Mouse (Mus musculus): ENCODE results near the gene Gprc5b. TPM values are rescaled to one million over a fixed set of nuclear protein-coding genes. Genes with fewer than 3 reads are reported as not detected.

Gprc5b gene
- polyA plus RNA-seq, 1 experiment, result not detected

- no peak for TF ChIP-seq GATA1 (IDR thresholded peaks at IDR 0.05; ENCODE audit: low read length)
These were observed 51.8 kb downstream of the Gprc5b start for GRCm38 (mm10) chr7:118943170-118943569.

GRCm38 (mm10) chr7:118942297-118942696 lies 52.7 kb downstream of the Gprc5b start:
- no peak for TF ChIP-seq GATA1 (IDR thresholded peaks at IDR 0.05; ENCODE audit: low read length)

- no peak for TF ChIP-seq GATA1 (IDR thresholded peaks at IDR 0.05; ENCODE audit: low read length)
These were observed 57.3 kb downstream of the Gprc5b start for GRCm38 (mm10) chr7:118937469-118938387.

DNA sequence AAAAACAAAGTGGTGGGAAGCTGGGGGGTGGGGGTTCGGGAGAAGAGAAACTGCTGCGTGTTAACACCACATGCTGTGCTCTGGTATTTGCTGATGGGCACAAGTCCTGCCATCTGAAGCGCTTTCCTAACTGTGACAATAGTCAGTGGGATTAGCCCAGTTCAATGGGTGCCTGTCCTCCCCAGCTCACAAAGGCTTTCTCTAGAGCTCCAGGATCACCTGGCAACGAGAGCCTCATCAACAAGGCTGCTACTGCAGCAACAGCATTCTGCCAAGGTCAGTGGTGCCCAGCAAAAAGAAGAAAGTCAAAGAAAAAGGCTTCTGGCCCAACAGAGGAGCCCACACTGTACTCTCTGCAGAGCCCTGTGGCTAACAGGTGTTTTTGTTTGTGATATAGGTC lies 58.2 kb downstream of the Gprc5b start:
- TF ChIP-seq GATA1 (IDR thresholded peaks at IDR 0.05; ENCODE audit: low read length), result no peak

DNA sequence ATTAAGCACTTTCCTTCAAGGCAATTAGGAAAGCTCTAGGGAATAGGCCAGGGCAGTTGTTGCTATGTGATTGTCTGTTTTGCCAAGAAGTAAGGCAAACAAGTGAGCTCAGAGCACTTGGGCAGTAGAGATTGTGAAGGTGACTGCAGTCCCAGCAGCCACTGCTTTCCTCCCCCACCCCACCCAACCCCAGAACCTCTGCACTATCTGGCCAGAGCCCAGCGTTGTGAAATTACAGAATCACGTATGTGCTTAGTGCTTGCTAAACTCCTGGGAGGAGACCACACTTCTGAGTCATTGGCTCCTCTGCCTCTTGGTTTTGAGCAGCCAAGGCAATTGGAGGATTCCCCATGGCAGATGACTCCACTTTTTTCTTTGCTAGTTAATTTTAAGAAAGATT lies 59.7 kb downstream of the Gprc5b start:
- no peak for TF ChIP-seq GATA1 (IDR thresholded peaks at IDR 0.05; ENCODE audit: low read length)

DNA sequence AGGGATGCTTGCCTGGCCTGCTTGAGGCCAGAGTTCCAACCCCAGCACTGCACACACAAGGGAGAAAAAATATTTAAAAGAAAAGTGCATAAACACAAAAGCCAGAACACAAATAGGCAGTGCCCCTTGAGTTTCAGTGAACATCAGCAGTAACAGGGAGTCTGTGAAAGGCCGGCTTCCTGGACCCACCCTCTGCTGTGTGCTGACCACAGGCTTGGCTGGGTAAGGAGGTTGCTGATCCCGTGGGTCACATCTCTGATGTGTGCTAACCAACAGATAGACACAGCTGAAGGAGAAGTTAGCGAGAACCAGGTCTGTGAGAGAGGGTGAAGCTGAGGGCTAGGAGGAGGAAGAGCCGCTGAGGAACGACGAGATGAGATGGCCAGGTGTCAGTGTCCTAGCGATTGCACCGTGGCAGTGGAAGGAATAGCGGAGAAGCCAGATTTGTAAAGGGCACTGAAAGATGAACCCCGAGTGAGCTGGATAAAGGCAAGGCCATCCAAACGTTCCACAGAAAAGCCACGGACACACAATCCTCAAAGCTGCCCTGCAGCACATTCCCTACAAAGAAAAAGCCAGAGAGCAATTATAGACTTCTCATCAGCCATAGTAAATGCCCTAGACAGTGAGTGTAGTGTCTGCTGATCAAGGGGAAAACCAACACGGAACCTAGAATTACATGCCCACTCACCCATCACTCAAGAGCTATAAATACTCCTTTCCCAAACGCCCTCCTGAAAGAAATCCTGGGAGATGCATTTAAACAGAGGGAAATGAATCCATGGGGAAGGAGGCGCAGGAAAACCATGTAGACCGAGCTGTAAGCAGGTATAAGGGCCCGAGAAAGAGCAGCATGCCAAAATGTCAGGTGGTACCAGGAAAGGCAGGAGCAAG lies 63.3 kb downstream of the Gprc5b start:
- no peak for TF ChIP-seq GATA1 (IDR thresholded peaks at IDR 0.05; ENCODE audit: low read length)

DNA sequence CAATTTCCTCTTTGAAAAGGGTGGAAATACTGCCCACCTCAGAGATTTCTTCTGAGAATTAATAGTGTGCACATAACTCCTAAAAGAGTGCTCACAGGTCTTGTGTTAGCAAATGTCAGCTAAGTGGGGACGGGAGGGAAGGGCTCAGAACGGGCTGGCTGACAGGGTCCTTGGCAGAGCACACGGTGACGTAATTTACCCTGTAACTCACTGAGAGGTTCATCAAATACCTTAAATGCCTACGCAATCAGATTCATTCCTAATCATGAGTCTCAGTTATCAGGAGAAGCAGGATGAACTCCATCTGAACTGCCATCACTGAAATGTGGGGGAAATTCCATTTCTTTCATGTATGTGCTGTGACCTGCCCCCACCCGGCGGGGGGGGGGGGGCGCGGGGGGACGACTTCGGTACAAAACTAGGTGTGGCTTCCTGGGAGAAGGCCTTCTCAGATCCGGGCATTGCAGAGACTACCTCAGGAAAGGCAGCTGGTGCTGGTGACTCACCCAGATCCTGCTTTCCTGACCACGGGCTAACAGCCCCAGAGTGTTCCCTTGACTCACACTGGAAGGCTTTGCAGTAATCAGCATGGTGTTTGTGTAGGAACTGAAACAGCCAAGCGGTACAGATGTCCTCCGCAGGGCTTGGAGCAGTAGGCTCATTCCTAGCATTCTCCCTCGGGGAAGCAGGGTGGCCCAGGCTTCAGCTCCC lies 65.3 kb downstream of the Gprc5b start:
- TF ChIP-seq GATA1 (IDR thresholded peaks at IDR 0.05; ENCODE audit: low read length), result no peak

DNA sequence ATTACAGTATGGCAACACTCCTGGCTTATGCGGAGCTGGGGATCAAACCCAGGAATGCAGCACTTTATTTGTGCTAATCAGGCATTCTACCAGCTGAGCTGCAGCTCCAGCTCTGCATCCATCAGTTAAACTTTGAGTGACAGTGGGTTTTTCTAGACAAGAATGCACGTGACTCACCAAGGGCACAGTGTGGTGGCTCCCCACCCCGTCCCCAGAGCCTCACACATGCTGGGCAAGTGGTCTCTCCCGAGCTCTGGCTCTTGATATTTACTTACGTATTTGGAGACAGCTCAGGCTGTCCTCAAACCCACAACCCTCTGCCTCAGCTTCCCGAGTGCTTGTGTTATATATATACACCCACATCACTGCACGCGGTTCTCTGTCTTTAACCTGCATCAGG lies 66.1 kb downstream of the Gprc5b start:
- TF ChIP-seq GATA1 (IDR thresholded peaks at IDR 0.05; ENCODE audit: low read length), result no peak

GRCm38 (mm10) chr7:118928316-118928715 lies 66.7 kb downstream of the Gprc5b start:
- no peak for TF ChIP-seq GATA1 (IDR thresholded peaks at IDR 0.05; ENCODE audit: low read length)

DNA sequence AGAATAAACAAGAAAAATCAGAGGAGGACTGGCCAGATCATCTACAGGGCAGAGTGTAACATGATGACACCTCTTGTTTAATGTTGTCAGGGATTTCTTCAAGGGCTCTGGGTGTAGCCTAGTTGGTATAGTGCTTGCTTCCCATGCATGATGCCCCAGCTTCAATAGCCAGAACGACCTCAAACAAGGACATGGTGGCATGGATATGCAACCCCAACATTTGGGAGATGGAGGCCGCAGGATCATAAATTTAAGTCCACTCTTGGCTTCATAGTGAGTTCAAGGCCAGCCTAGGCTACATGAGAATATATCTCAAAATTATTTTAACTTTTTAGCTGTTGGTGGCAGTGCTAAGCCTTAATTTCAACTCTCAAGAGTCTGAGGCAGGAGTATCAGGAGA lies 67.7 kb downstream of the Gprc5b start:
- no peak for TF ChIP-seq GATA1 (IDR thresholded peaks at IDR 0.05; ENCODE audit: low read length)

DNA sequence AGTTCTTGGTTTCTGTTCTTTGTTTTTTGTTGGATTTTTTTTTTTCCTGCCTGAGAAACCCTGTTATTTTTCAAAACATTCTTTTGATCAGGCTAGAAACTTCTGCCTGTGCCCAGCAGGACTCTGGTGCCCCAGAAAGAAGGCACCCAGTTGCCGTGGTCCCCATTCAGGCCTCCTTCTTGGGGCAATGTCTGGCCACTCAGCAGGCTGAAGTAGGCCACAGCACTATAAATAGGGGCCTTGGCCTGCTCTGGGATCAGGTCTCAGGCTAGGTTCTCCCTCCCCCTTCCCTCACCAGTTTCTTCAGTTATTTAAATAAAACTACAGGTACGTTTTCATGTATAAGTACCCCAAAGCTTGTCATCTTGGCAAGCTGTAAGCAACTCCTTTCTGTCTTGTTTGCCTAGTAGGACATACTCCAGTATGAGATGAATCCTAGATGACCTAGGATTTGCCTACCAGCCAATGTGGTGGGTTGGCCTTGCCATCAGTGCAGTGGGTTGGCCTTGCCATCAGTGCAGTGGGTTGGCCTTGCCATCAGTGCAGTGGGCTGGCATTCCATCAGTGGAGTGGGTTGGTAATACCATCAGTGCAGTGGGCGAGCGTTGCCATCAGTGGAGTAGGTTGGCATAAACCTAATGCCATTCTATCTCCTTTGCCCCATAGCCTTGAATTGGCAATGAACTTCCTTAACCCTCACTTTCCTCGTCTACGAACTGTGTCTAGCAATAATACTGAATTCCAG lies 68.3 kb downstream of the Gprc5b start:
- no peak for TF ChIP-seq GATA1 (IDR thresholded peaks at IDR 0.05; ENCODE audit: low read length)

GRCm38 (mm10) chr7:118925547-118925946 lies 69.5 kb downstream of the Gprc5b start:
- no peak for TF ChIP-seq GATA1 (IDR thresholded peaks at IDR 0.05; ENCODE audit: low read length)

DNA sequence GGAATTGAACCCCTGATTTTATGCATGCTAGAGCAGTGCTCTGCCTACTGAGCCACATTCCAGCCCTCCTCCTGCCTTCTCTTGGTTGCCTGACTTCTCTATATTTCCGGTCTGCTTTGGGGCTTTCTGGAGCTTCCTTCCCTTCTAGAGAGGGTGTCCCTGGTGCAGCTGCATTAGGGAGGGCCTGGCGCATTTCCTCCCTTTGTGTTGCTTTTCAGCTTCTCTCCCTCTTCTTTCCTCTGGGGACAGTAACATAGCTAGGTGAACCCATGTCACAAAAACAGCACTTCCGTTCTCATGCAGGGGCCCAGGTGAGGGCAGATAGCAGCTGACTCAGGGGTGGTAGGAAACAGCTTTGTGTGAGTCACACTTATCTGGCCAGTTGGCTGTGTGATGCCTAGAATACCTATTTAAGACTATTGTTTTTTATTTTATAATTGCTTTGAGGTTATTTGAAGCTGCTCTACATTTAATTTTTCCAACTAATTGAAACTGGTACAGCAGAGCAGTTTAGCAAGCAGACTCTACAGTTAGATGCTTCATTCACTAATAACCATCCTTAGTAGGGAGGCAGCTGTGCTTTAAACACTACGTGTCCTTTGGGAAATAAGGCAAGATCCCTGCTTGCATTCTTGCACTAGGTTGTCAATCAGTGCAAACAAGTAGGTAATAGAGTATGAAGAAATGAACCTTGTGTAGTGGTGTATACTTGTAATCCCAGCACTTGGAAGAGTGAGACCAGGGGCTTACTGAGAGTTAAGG lies 72.4 kb downstream of the Gprc5b start:
- no peak for TF ChIP-seq GATA1 (IDR thresholded peaks at IDR 0.05; ENCODE audit: low read length)

Other genes with a start within 250 kb of the Gprc5b start
- gene Iqck, start 139.5 kb downstream of the Gprc5b start, polyA plus RNA-seq (2012), result 0.11 and 0.29 TPM in 2 replicates
- 11.4 and 11.6 TPM in 2 replicates for gene Knop1, start 139.0 kb downstream of the Gprc5b start, polyA plus RNA-seq (2012)
- gene Gpr139, start 189.4 kb upstream of the Gprc5b start, polyA plus RNA-seq (2012), result not detected in 2 replicates